Mouse (Mus musculus): ENCODE measurements at regions not wholly inside any gene's neighbourhood (a gene's known extent, or its start where the extent isn't known, plus 50 kb on each side); places are given as distances from the start of the nearest gene placed in this dataset.

DNA sequence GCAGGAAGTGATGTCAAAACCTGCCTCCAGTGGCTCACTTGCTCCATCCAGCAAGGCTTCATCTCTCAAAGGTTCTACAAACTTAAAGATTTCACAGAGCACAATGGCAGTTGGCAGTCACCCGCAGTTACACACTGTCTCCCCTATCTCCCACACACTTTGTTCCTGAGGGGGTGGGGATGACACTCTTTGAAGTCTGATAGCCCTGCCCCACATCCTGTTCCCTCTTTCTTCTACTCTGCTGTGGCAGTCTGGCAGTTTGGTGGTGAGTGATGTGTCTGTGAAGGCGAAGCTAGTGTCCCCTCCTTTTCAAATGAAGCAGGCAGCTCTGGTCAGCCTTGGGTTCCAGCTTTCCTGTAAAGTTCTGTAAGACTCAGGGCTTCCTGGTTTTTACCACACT lies 102.6 kb upstream of the Eci2 start:
- TF ChIP-seq CTCF (IDR thresholded peaks at IDR 0.05; ENCODE audit: borderline replicate concordance, control insufficient read depth, extremely low read depth, insufficient read depth, low read length, poor library complexity), result no peak
- no peak for TF ChIP-seq POLR2A (IDR thresholded peaks at IDR 0.05; ENCODE audit: control insufficient read depth, extremely low read depth, insufficient read depth, low read length, poor library complexity)

Measured in thymus, adult 2 months (tissue).